Mouse (Mus musculus): ENCODE data around the gene H2-Eb2.

GRCm38 (mm10) chr17:34362954-34363546 is 37.6 kb downstream of the H2-Eb2 start:
- TF ChIP-seq CTCF (IDR thresholded peaks at IDR 0.05; ENCODE audit: low read depth): no peak
- TF ChIP-seq EP300 (IDR thresholded peaks at IDR 0.05; ENCODE audit: low read depth): no peak

Measured in heart, postnatal 0 days (tissue).